Mouse (Mus musculus) right cerebral cortex, postnatal 25 days (tissue): ENCODE data around the gene Mettl7a1.
"Not testable (repeated sequence)": the region's sequence is repeated elsewhere in the genome, so short reads cannot be mapped to it uniquely, and the experiment has no call there.

Experiments used
- DNase-seq: peaks from one replicate; pipeline ENCODE4 v3.0.0; 2022

Mettl7a1 gene

DNA sequence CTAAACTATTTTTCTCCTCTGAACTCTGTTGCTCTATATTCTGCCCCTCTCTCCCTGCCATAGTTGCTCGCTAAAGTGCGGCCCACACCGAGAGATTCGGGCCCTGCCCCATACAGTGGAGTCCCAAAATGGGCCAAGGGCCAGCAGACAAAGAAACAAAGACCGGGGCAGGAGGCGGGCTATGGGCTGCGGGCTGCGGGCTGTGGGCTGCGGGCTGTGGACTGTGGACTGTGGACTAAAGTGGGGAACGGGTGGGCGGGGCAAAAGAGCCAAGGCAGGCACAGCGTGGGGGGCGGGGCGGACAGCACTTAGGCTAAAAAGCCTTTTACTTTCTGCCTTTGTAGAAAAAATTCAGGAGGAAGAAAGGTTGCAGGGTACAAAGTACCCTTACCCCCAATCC is 42.8 kb downstream of the Mettl7a1 start:
- DNase-seq = no peak

DNA sequence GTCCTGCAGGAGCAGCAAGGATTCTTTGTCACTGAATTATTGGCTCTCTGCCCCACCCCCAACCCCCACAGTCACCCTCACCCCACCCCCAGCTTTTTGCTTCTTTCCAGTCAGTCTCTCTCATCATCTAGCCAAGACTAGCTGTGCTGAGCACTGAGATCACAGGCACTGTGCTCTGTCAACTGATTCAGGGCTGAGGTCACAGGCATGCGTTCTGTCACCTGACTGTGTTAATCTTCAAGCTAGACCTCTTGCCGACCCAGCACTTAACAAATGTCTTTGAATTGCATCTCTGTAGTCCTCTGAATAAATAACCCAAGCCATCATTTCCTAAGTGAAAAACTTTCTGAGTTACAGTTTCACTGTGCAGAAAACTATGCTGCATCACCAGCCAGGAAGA is 45.6 kb downstream of the Mettl7a1 start:
- no peak for DNase-seq

DNA sequence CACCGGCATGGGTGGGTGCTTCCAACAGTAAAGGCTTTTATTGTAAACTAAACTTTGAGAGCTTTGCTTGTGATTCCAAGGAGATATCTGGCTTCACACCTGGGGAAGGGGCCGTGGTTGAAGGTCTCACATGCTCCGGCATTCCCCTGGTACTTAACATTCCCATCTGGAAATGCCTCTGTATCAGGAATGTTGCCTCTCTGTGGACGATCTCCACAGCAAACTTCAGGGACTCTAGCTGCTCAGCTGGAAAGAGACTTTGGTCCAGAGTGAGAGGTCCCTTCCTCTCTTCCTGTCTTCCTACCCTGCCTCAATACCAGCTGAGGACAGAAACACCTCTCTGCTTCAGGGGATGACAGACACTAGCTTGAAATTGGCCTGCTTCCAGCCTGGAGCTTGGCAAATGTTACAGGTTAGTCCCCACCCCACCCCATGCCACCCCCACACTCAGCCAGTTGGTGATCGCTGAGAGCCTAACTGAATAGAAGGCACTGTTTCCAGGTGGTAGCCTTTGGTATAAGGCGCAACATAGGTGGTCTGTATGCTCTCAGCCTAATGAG is 47.6 kb downstream of the Mettl7a1 start:
- no peak for DNase-seq

GRCm38 (mm10) chr15:100352711-100353250 is 48.8 kb downstream of the Mettl7a1 start, which contains the start of the genes Methig1 and Mettl7a2:
Methig1 (plus strand) TSS chr15:100353149.
Mettl7a2 (plus strand) TSS chr15:100353200.
- DNase-seq = no peak

DNA sequence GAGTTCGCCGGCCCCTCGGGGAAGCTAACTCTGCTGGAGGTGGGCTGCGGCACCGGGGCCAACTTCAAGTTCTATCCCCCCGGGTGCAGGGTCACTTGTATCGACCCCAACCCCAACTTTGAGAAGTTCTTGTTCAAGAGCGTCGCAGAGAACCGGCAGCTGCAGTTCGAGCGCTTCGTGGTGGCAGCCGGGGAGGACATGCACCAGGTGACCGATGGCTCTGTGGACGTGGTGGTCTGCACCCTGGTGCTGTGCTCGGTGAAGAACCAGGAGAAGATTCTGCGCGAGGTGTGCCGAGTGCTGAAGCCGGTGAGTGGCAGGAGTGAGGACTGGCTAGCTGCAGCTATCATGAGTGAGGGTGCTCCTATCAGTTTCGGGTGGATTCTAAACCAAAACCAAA is 49.5 kb downstream of the Mettl7a1 start:
- not testable (repeated sequence) for DNase-seq

GRCm38 (mm10) chr15:100355876-100356275 is 51.9 kb downstream of the Mettl7a1 start:
- no peak for DNase-seq

- DNase-seq = no peak
Measured at GRCm38 (mm10) chr15:100364242-100364641, 60.3 kb downstream of the Mettl7a1 start, which contains the start of gene Higd1c. Higd1c (plus strand) TSS chr15:100364542.

DNA sequence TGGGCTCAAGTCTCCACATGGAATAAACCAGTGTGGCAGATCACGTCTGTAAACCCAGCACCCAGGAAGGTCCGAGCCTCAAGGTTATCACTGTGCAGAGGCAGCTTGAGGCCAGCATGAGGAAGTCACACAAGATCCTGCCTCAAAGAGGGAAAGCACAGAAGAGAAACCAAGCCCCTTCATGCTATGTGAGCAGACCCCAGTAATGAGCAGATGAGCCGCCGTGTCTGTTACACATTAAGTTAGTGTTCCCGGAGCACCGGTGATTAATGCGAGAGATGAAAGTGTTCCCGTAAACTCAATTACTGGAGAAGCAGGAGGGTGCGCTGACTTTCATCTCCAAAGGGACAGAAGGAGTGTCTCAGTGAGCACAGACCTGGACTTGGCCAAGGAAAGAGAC is 62.0 kb downstream of the Mettl7a1 start:
- DNase-seq = not testable (repeated sequence)

DNA sequence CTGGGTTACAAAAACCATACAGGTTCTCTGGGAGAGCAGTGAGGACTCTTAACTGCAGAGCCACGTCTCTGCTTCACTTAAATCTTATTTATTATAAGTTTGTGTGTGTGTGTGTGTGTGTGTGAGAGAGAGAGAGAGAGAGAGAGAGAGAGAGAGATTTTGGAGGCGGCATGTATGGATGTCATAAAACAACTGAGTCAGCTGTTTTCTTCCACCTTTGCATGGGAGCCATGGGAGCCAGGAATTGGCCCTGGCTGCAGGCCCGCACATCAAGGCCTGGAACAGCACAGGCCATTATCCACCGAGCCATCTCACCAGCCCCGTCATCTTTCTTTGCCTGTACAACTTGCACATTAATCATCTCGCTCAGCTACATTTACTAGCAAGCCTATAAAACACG is 63.2 kb downstream of the Mettl7a1 start:
- no peak for DNase-seq

- DNase-seq = peak; percentile 66
Measured at GRCm38 (mm10) chr15:100375066-100375465, 71.1 kb downstream of the Mettl7a1 start.

DNA sequence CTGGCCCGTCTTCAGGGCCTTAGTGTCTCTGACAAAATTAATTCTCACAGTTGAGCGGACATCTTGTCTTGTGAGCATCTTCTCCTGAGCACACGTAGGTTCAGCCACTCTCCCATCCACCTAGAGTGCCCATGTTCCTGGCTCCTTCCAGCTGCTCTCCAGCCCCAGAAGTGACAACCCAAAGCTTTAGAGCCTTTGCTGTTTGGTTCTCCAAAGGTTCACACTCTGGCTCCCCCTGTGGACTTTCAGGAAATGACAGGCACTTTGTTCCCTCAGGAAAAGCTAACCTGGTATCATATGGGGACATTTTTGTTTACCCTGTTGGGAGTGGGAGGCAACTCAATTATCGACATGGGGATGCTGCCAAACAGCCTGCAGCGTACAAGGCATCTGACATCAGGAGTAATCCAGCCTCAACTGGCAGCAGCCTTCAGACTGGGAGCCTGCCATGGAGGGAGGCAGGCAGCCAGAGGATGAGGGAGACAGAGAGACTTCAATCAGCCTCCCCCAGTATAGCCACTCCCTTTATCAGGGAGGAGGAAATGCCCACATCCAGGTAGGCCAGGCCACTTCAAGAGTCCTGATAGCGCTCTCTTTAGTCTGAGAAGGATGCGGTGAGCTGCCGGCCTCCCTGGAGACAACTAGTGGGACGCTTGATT is 74.0 kb downstream of the Mettl7a1 start:
- DNase-seq = not testable (repeated sequence)
